Mouse (Mus musculus): Measurements from ENCODE around the gene Tenm2. TPM values are rescaled to one million over a fixed set of nuclear protein-coding genes. Genes with fewer than 3 reads are reported as not detected.

Tenm2 gene
- total and polyA plus RNA-seq, 3 experiments, result not detected

DNA sequence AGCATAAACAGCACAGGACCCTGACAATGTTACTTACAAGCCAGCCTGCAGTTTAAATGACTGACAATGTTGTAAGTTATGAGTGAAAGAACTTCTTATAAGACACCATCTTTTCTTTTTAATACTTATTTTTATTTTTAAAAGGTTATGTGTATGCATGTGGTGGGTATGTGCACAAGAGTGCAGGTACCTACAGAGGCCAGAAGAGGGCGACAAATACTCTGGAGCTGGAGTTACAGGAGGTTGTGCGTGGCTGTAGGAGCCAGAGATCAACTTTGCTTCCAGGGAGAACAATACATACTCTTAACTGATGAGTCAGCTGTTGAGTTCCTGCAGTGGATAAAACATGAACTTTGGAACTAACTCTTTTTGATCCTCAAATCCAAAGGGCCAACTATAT, 981.7 kb downstream of the Tenm2 start:
- dilution Hi-C loops (cut with MboI; ENCODE audit: extremely low pct_ligation_motif_present, extremely low pct_unique_long_range_greater_than_20kb, low sequenced_read_pairs), result no loop called here
- TF ChIP-seq NRF1 (IDR thresholded peaks at IDR 0.05; ENCODE audit: low read depth, low read length) (no peak), SIN3A (IDR thresholded peaks at IDR 0.05; ENCODE audit: low read length) (no peak), TBP (conservative IDR thresholded peaks at IDR 0.05; ENCODE audit: low read depth, low read length) (no peak), ZNF384 (IDR thresholded peaks at IDR 0.05; ENCODE audit: low read depth, low read length) (no peak), SMC3 (IDR thresholded peaks at IDR 0.05; ENCODE audit: low read depth, low read length) (no peak), MAFK (IDR thresholded peaks at IDR 0.05; ENCODE audit: insufficient replicate concordance, low read length) (no peak), ZKSCAN1 (IDR thresholded peaks at IDR 0.05; ENCODE audit: borderline replicate concordance, low read depth, low read length) (no peak), ZC3H11A (IDR thresholded peaks at IDR 0.05; ENCODE audit: low read depth, low read length) (no peak), ZMIZ1 (IDR thresholded peaks at IDR 0.05; ENCODE audit: low read depth, low read length) (no peak), CHD1 (IDR thresholded peaks at IDR 0.05; ENCODE audit: low read depth, low read length) (no peak)

DNA sequence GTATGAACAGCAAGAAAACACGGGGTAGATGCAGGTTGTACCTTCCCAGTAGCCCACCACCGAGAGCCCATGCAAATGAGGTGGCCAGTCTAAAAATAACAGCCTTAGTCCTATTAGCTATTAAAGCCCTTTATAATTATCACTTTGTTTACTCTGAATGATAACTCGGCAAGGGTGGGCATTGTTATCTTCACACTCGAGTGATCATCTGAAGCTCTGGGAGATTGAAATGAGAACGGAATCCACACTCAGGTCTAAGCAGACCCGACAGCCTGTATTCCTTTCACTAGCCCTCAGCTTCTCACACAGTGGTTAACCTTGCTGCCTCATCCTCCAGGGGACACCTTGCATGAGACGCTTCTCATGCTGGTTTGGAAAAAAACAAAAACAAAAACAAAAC, 985.7 kb downstream of the Tenm2 start:
- no peaks in the 10 kb centered on the region for H3K79me2 ChIP-seq (replicated peaks; ENCODE audit: control insufficient read depth, extremely low read depth, insufficient read depth, poor library complexity, severe bottlenecking)
- H3K27ac ChIP-seq (ENCODE audit: insufficient read depth, low read depth), result no peak overlapping the region
- in situ Hi-C loops (cut with MboI; ENCODE audit: low pct_ligation_motif_present, low pct_unique_long_range_greater_than_20kb, low sequenced_read_pairs), result no loop called here
- dilution Hi-C loops (cut with MboI; ENCODE audit: extremely low pct_ligation_motif_present, extremely low pct_unique_long_range_greater_than_20kb, low sequenced_read_pairs), result no loop called here
- H3K9me3 ChIP-seq (replicated peaks; ENCODE audit: low read length), result peaks cover 79% of the 10 kb centered on the region
- no peak overlapping the region for H3K4me3 ChIP-seq (replicated peaks in 1 of 3; ENCODE audit: low read depth in 2 of 3, low read length in 2 of 3, poor library complexity in 1 of 3)
- no peaks in the 10 kb centered on the region for H3K4me1 ChIP-seq (ENCODE audit: control insufficient read depth in 1 of 2, insufficient read depth in 2 of 2)
- H3K9ac ChIP-seq (ENCODE audit: insufficient read depth, low read depth), result no peak overlapping the region
- no peaks in the 10 kb centered on the region for H3K27me3 ChIP-seq (replicated peaks)
- TF ChIP-seq EP300 (IDR thresholded peaks at IDR 0.05; ENCODE audit: low read length), result no peak
- TF ChIP-seq ZNF384 (IDR thresholded peaks at IDR 0.05; ENCODE audit: low read depth, low read length), result no peak
- TF ChIP-seq RCOR1 (conservative IDR thresholded peaks at IDR 0.05; ENCODE audit: low read depth, low read length), result no peak
- TF ChIP-seq NRF1 (IDR thresholded peaks at IDR 0.05; ENCODE audit: low read depth, low read length), result no peak
- TF ChIP-seq CTCF (conservative IDR thresholded peaks at IDR 0.05 in 1 of 2, IDR thresholded peaks at IDR 0.05 in 1 of 2; ENCODE audit: low read depth in 2 of 2, low read length in 2 of 2), result no peak
- no peak for TF ChIP-seq MEF2A (IDR thresholded peaks at IDR 0.05; ENCODE audit: borderline replicate concordance, low read depth, low read length)
- no peak for TF ChIP-seq JUND (conservative IDR thresholded peaks at IDR 0.05; ENCODE audit: low read depth, low read length)
- no peak for TF ChIP-seq IRF4 (IDR thresholded peaks at IDR 0.05; ENCODE audit: low read depth, low read length)
- no peak overlapping the region for H3K4me2 ChIP-seq (ENCODE audit: insufficient read depth, low read depth, poor library complexity, severe bottlenecking)
- no peaks in the 10 kb centered on the region for H3K36me3 ChIP-seq (replicated peaks in 1 of 2; ENCODE audit: control insufficient read depth in 1 of 2, insufficient read depth in 1 of 2, low read length in 1 of 2)
- no peak for DNase-seq (ENCODE audit: extremely low read depth)

More for the DNA sequence above, 981.7 kb downstream of the Tenm2 start:
- in situ Hi-C loops (cut with MboI; ENCODE audit: low pct_ligation_motif_present, low pct_unique_long_range_greater_than_20kb, low sequenced_read_pairs), result no loop called here
- H3K9ac ChIP-seq (ENCODE audit: insufficient read depth, low read depth), result no peak overlapping the region
- no peak overlapping the region for H3K4me2 ChIP-seq (ENCODE audit: insufficient read depth, low read depth, poor library complexity, severe bottlenecking)
- H3K4me1 ChIP-seq (ENCODE audit: control insufficient read depth in 1 of 2, insufficient read depth in 2 of 2), result no peaks in the 10 kb centered on the region
- H3K79me2 ChIP-seq (replicated peaks; ENCODE audit: control insufficient read depth, extremely low read depth, insufficient read depth, poor library complexity, severe bottlenecking), result no peaks in the 10 kb centered on the region
- H3K27ac ChIP-seq (ENCODE audit: insufficient read depth, low read depth), result no peak overlapping the region
- H3K36me3 ChIP-seq (replicated peaks in 1 of 2; ENCODE audit: control insufficient read depth in 1 of 2, insufficient read depth in 1 of 2, low read length in 1 of 2), result no peaks in the 10 kb centered on the region
- no peak overlapping the region for H3K4me3 ChIP-seq (replicated peaks in 1 of 3; ENCODE audit: low read depth in 2 of 3, low read length in 2 of 3, poor library complexity in 1 of 3)
- no peak for DNase-seq (ENCODE audit: extremely low read depth)
- no peaks in the 10 kb centered on the region for H3K27me3 ChIP-seq (replicated peaks)
- peaks cover 79% of the 10 kb centered on the region for H3K9me3 ChIP-seq (replicated peaks; ENCODE audit: low read length)
